ENCODE assay signal across 8 mouse cellular contexts in genomic region chr1:161035281-161035785, GRCm38 (mm10). TPM values are rescaled to one million over a fixed set of nuclear protein-coding genes. Genes with fewer than 3 reads are reported as not detected.
DNase-seq lines count a peak whose midpoint lies in the region; ATAC-seq and TF ChIP-seq lines count a peak whose summit lies in the region.

No protein-coding gene starts in this region.

- H3K4me1 ChIP-seq in thymus, adult 2 months (replicated peaks; ENCODE audit: control insufficient read depth, insufficient read depth, low read length) = peaks cover 4% of the 10 kb centered on the region; the same call in 1 of the 2 replicates
- peaks cover 34% of the 10 kb centered on the region for H3K4me1 ChIP-seq in forebrain, embryonic 15.5 days
- H3K4me1 ChIP-seq in limb, embryonic 15.5 days = peaks cover 17% of the 10 kb centered on the region; the same call in 1 of the 2 replicates

- peak; percentile 61 for DNase-seq in gastrocnemius, adult 2 months
- no peak for DNase-seq in gastrocnemius, postnatal 4 days (ENCODE audit: low spot score in 2 of 2)
- DNase-seq in thymus, adult 2 months = no peak
- no peak for DNase-seq in thymus, postnatal 0 days (ENCODE audit: low spot score)
- no peak for DNase-seq in right cerebral cortex, adult 2 months (ENCODE audit: low spot score in 2 of 2)

- peak; percentile 39 for ATAC-seq in forebrain, embryonic 15.5 days (replicated peaks)
- no peak for ATAC-seq in limb, embryonic 15.5 days (ENCODE audit: insufficient number of reproducible peaks, low FRiP score, low TSS enrichment, low read depth)
- ATAC-seq in monocyte, adult 5-6 weeks (replicated peaks; ENCODE audit: insufficient number of reproducible peaks, low FRiP score, low TSS enrichment, poor library complexity, severe bottlenecking) = peak; percentile 32

- peak overlapping the region; percentile 90 for H3K9ac ChIP-seq in forebrain, embryonic 15.5 days (replicated peaks)
- H3K9ac ChIP-seq in limb, embryonic 15.5 days = peak overlapping the region; percentile 80

- H3K36me3 ChIP-seq in thymus, adult 2 months (ENCODE audit: control insufficient read depth, insufficient read depth, low read length) = peaks cover 32% of the 10 kb centered on the region
- peaks cover 48% of the 10 kb centered on the region for H3K36me3 ChIP-seq in forebrain, embryonic 15.5 days
- peaks cover 48% of the 10 kb centered on the region for H3K36me3 ChIP-seq in limb, embryonic 15.5 days

- H3K27me3 ChIP-seq in thymus, adult 2 months (ENCODE audit: control insufficient read depth, insufficient read depth, low read length) = no peaks in the 10 kb centered on the region
- no peaks in the 10 kb centered on the region for H3K27me3 ChIP-seq in forebrain, embryonic 15.5 days
- no peaks in the 10 kb centered on the region for H3K27me3 ChIP-seq in limb, embryonic 15.5 days

- intact Hi-C loops in gastrocnemius, adult 2 months (cut with DNase I) = loop anchor here (5.0 kb wide), 4 partner anchors 37 to 243 kb away; partner anchors contain the start of genes Cenpl, Dars2, Rabgap1l and Rc3h1

- H3K4me2 ChIP-seq in forebrain, embryonic 15.5 days (replicated peaks) = peak overlapping the region; percentile 79
- H3K4me2 ChIP-seq in limb, embryonic 15.5 days = peak overlapping the region; percentile 67

- no peaks in the 10 kb centered on the region for H3K9me3 ChIP-seq in forebrain, embryonic 15.5 days
- no peaks in the 10 kb centered on the region for H3K9me3 ChIP-seq in limb, embryonic 15.5 days

- peak overlapping the region; percentile 92 for H3K27ac ChIP-seq in gastrocnemius, adult 2 months
- H3K27ac ChIP-seq in thymus, adult 2 months (ENCODE audit: control insufficient read depth, insufficient read depth, low read length) = peak overlapping the region; percentile 72
- peak overlapping the region; percentile 92 for H3K27ac ChIP-seq in forebrain, embryonic 15.5 days (replicated peaks)
- peak overlapping the region; percentile 97 for H3K27ac ChIP-seq in limb, embryonic 15.5 days

- H3K4me3 ChIP-seq in gastrocnemius, adult 2 months = peak overlapping the region; percentile 92
- peak overlapping the region; percentile 53 for H3K4me3 ChIP-seq in thymus, adult 2 months (ENCODE audit: control insufficient read depth, insufficient read depth, low read length)
- H3K4me3 ChIP-seq in forebrain, embryonic 15.5 days = peak overlapping the region; percentile 76
- H3K4me3 ChIP-seq in limb, embryonic 15.5 days = peak overlapping the region; percentile 72

- TF ChIP-seq CTCF in gastrocnemius, adult 2 months (IDR thresholded peaks at IDR 0.05) = no peak
- TF ChIP-seq CTCF in thymus, adult 2 months (IDR thresholded peaks at IDR 0.05; ENCODE audit: borderline replicate concordance, control insufficient read depth, extremely low read depth, insufficient read depth, low read length, poor library complexity) = no peak

- WGBS in thymus, adult 2 months = under 1% methylated on average over 14 of the region's 14 CpGs
- WGBS in forebrain, embryonic 15.5 days = 0% methylated on average over 14 of the region's 14 CpGs
- WGBS in limb, embryonic 15.5 days = under 1% methylated on average over 14 of the region's 14 CpGs

- no peak for TF ChIP-seq POLR2A in thymus, adult 2 months (IDR thresholded peaks at IDR 0.05; ENCODE audit: control insufficient read depth, extremely low read depth, insufficient read depth, low read length, poor library complexity)

RNA-seq across cellular contexts. Expression of gene Zbtb37, which starts 0.7 kb away (rescaled TPM):
- total RNA-seq in gastrocnemius, adult 2 months (2021) = 1 to 10 TPM; 6.2 to 6.6 TPM
- total RNA-seq in gastrocnemius, postnatal 4 days (2021) = 10 to 100 TPM; 14.2 to 15.6 TPM
- 3.9 and 4.2 TPM in 2 replicates for polyA plus RNA-seq in thymus, adult 2 months (2012; rRNA removed)
- polyA plus RNA-seq in thymus, postnatal 0 days (2015; fragmentation: Nextera tagmentation; extraction: Ambion mirVana) = 4.1 and 5.2 TPM in 2 replicates
- polyA plus RNA-seq in forebrain, embryonic 15.5 days (2015; fragmentation: Nextera tagmentation; extraction: Ambion mirVana) = 15.1 and 16.4 TPM in 2 replicates
- polyA plus RNA-seq in limb, embryonic 15.5 days (2015; fragmentation: Nextera tagmentation; extraction: Ambion mirVana) = 7.9 and 8.4 TPM in 2 replicates
- 13.1 to 20.4 TPM (median 15.5 TPM) in 3 replicates for total RNA-seq in monocyte, adult 5-6 weeks (2017)

RNA-seq across cellular contexts. Expression of gene Dars2, which starts 35.1 kb away (rescaled TPM):
- 10 to 100 TPM in 1 of 2 experiments, 1 to 10 TPM in 1; 7.6 to 15.5 TPM for total RNA-seq in gastrocnemius, adult 2 months (2021)
- total RNA-seq in gastrocnemius, postnatal 4 days (2021) = 10 to 100 TPM; 13.9 to 15.3 TPM
- 11.1 and 13.6 TPM in 2 replicates for polyA plus RNA-seq in thymus, adult 2 months (2012; rRNA removed)
- polyA plus RNA-seq in thymus, postnatal 0 days (2015; fragmentation: Nextera tagmentation; extraction: Ambion mirVana) = 27.0 and 29.2 TPM in 2 replicates
- 33.6 and 34.6 TPM in 2 replicates for polyA plus RNA-seq in forebrain, embryonic 15.5 days (2015; fragmentation: Nextera tagmentation; extraction: Ambion mirVana)
- polyA plus RNA-seq in limb, embryonic 15.5 days (2015; fragmentation: Nextera tagmentation; extraction: Ambion mirVana) = 26.2 and 26.7 TPM in 2 replicates
- 5.7 to 12.4 TPM (median 8.2 TPM) in 3 replicates for total RNA-seq in monocyte, adult 5-6 weeks (2017)

RNA-seq across cellular contexts. Expression of gene Cenpl, which starts 35.2 kb away (rescaled TPM):
- under 1 TPM; 0.41 to 0.50 TPM for total RNA-seq in gastrocnemius, adult 2 months (2021)
- 1 to 10 TPM; 4.9 to 5.2 TPM for total RNA-seq in gastrocnemius, postnatal 4 days (2021)
- polyA plus RNA-seq in thymus, adult 2 months (2012; rRNA removed) = 9.5 and 10.2 TPM in 2 replicates
- polyA plus RNA-seq in thymus, postnatal 0 days (2015; fragmentation: Nextera tagmentation; extraction: Ambion mirVana) = 51.9 and 57.7 TPM in 2 replicates
- 20.4 and 22.1 TPM in 2 replicates for polyA plus RNA-seq in forebrain, embryonic 15.5 days (2015; fragmentation: Nextera tagmentation; extraction: Ambion mirVana)
- polyA plus RNA-seq in limb, embryonic 15.5 days (2015; fragmentation: Nextera tagmentation; extraction: Ambion mirVana) = 25.5 and 26.4 TPM in 2 replicates
- total RNA-seq in monocyte, adult 5-6 weeks (2017) = 3.1 to 6.8 TPM (median 4.9 TPM) in 3 replicates

RNA-seq across cellular contexts. Expression of gene Serpinc1, which starts 56.9 kb away (rescaled TPM):
- under 1 TPM in 1 of 2 experiments, not detected in 1; 0.64 TPM for total RNA-seq in gastrocnemius, adult 2 months (2021)
- total RNA-seq in gastrocnemius, postnatal 4 days (2021) = 1 to 10 TPM; 1.2 to 3.9 TPM
- polyA plus RNA-seq in thymus, adult 2 months (2012; rRNA removed) = 3.5 and 11.1 TPM in 2 replicates
- polyA plus RNA-seq in thymus, postnatal 0 days (2015; fragmentation: Nextera tagmentation; extraction: Ambion mirVana) = 2.1 and 2.7 TPM in 2 replicates
- 3.8 and 4.4 TPM in 2 replicates for polyA plus RNA-seq in forebrain, embryonic 15.5 days (2015; fragmentation: Nextera tagmentation; extraction: Ambion mirVana)
- 2.6 and 5.1 TPM in 2 replicates for polyA plus RNA-seq in limb, embryonic 15.5 days (2015; fragmentation: Nextera tagmentation; extraction: Ambion mirVana)
- total RNA-seq in monocyte, adult 5-6 weeks (2017) = 0.64 to 7.9 TPM (median 0.68 TPM) in 3 replicates
